Mouse (Mus musculus): Measurements from ENCODE around the gene Sars2.

Gene Sars2

GRCm38 (mm10) chr7:28774164-28774563 is 32.4 kb downstream of the Sars2 start:
- in situ Hi-C loops (cut with MboI; ENCODE audit: low sequenced_read_pairs): no loop called here

- in situ Hi-C loops (cut with MboI; ENCODE audit: low sequenced_read_pairs): no loop called here
Measured at GRCm38 (mm10) chr7:28775129-28775528, 33.3 kb downstream of the Sars2 start.

- in situ Hi-C loops (cut with MboI; ENCODE audit: low sequenced_read_pairs): no loop called here
Measured at GRCm38 (mm10) chr7:28778825-28779224, 37.0 kb downstream of the Sars2 start.

GRCm38 (mm10) chr7:28780067-28780658 is 38.4 kb downstream of the Sars2 start:
- in situ Hi-C loops (cut with MboI; ENCODE audit: low sequenced_read_pairs): no loop called here

DNA sequence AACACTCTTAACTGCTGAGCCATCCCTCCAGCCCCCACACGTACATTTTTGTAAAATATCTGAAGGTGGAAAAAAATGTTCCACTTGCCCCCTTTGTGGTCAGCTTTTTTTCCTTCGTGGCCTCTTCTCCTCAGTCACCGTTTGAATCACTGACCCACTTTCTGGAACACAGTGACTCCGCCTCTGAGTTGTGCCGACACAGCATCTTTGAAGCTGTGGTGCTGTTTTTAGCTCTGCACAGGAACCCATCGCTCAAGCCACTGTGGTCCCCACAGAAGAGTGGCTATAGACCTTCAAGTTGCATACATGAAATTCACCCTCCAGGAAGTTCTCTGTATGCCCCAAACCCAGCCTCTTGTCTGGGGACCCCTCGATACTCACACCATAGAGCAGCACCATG is 39.1 kb downstream of the Sars2 start:
- in situ Hi-C loops (cut with MboI; ENCODE audit: low sequenced_read_pairs): no loop called here

DNA sequence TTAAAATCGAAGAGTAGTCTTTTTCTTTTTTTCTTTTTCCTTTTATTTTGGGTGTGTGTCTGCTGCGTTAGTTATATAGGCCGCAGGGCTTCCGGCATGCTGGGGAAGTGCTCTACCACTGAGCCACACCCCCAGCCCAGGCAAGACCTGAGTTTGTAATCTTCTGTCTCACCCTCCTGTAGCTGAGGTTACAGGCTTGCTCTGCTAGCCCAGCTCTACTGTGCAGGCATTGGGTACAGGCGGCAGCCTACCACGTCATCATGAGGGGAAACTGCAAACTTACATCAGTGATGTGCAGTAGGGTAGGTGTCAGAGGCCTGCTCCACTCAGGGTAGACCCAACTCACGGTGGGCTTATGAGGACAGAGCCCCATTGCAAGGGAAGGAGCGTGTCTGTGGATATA is 39.5 kb downstream of the Sars2 start:
- in situ Hi-C loops (cut with MboI; ENCODE audit: low sequenced_read_pairs): no loop called here

GRCm38 (mm10) chr7:28785161-28785560 is 43.4 kb downstream of the Sars2 start:
- in situ Hi-C loops (cut with MboI; ENCODE audit: low sequenced_read_pairs): no loop called here

DNA sequence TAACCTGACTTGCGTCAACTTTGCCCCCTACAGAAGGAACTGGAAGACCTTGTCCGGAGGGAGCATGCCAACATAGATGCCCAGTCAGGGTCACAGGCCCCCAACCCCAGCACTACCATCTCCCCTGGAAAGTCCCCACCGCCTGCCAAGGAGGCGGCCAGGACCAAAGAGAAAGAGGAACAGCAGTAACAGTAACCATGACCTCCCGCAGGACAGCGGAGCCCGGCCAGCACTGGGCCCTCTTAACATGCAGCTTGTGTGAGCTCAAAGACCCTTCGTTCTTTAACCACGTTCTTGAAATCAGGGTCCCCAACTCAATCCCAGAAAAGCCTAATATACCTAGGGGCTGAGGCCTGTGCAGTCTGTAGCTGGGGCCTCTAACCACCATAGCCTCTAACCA is 46.1 kb downstream of the Sars2 start:
- in situ Hi-C loops (cut with MboI; ENCODE audit: low sequenced_read_pairs): no loop called here

DNA sequence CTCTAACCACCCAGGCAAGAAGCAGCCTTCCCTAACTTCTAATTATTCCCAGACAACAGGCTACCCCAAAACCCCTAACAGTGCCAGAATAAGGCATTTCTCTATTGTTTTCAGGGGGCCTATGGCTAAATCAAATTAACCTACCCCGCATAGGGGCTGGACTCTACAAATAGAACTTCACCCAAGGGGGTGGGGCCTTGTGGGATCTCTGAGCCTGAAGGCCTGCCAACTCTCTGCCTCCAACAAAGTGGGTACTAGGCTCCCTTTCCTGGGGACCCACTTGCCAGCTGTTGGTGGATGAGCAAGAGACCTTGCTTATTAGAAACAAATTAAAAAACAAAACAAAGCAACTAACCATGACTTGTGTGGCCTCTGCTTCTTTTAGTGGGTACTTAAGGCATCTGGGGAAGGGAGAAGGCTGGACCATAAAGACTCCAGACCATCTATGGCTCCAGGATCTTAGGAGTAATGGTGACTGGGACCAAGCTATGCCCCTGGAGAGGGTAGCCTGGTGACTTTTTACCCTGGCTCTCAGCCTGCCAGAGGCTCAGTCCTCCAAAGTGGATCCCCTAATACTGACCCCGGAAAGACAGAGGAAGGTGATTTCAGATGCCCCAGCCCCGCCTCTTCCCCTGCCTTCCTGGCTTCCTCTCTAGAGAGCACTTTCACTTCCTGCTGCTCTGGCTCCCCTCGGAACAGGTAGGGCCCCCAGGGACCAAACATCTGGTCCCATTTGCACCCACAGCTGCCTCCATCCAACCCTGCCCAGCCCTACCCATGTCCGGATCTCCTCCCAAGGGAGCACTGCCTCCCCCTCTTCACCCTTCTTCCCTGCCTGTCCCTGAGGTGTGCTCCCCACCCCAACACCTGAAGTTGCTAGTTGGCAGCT is 46.8 kb downstream of the Sars2 start, which contains the start of gene Rinl:
Rinl (plus strand) TSS at position 663 of the 889 bp plus-strand sequence.
- in situ Hi-C loops (cut with MboI; ENCODE audit: low sequenced_read_pairs): no loop called here

- in situ Hi-C loops (cut with MboI; ENCODE audit: low sequenced_read_pairs): no loop called here
Measured at GRCm38 (mm10) chr7:28789235-28789634, 47.4 kb downstream of the Sars2 start.

GRCm38 (mm10) chr7:28790066-28790806 is 48.4 kb downstream of the Sars2 start:
- in situ Hi-C loops (cut with MboI; ENCODE audit: low sequenced_read_pairs): no loop called here

DNA sequence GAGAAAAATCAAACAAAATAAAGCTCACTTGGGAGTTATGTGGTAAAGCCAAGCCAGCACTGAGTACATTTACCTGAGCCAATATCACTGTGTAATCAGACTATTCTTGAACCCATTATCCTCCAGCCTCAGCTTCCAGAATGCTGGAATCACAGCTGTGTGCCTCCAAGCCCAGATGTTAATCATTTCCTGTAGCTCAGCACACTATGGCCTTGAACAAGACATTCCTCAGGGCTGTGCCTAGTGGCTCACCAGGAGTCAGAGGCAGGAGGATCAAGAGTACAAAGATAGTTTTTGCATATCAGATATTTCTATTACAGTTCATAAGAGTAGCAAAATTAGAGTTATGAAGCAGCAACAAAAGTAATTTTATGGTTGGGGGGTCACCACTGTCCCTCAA is 49.9 kb downstream of the Sars2 start:
- in situ Hi-C loops (cut with MboI; ENCODE audit: low sequenced_read_pairs): no loop called here

DNA sequence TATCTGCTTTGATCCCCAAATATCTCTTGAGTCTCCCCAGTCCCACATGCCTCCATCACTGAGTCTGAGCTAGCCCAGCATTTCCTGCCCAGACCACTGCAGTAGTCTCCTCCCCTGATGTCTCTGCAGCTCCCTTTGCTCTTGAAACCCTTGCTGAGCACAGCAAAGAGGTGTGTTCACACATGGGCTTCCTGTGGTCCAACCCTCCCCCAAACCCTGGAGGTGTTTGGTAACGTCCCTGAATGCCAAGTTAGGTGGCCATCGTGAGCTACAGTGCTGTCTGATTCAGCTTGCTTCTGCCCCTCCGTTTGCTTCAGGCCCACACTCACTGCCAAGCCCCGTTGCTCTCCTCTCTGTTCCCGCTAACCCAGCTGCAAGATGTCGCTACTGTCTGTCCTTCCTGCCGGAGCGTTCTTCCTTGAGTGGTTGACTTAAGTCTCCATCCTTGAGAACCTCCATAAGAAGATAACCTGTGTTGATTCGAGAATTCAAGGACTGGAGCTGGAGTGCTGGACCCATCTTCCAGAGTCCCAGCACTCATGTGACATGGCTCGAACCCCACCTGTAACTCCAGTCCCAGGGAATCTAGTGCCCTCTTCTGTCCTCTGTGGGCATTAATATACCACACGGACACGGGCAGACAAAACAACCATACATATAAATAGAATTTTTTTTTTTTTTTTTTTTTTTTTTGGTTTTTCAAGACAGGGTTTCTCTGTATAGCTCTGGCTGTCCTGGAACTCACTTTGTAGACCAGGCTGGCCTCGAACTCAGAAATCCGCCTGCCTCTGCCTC is 50.8 kb downstream of the Sars2 start:
- in situ Hi-C loops (cut with MboI; ENCODE audit: low sequenced_read_pairs): no loop called here

GRCm38 (mm10) chr7:28793834-28794233 is 52.0 kb downstream of the Sars2 start:
- in situ Hi-C loops (cut with MboI; ENCODE audit: low sequenced_read_pairs): no loop called here

GRCm38 (mm10) chr7:28794496-28794895 is 52.7 kb downstream of the Sars2 start:
- in situ Hi-C loops (cut with MboI; ENCODE audit: low sequenced_read_pairs): no loop called here

- in situ Hi-C loops (cut with MboI; ENCODE audit: low sequenced_read_pairs): no loop called here
Measured at GRCm38 (mm10) chr7:28795832-28796231, 54.0 kb downstream of the Sars2 start.

GRCm38 (mm10) chr7:28796562-28796975 is 54.8 kb downstream of the Sars2 start:
- in situ Hi-C loops (cut with MboI; ENCODE audit: low sequenced_read_pairs): no loop called here

DNA sequence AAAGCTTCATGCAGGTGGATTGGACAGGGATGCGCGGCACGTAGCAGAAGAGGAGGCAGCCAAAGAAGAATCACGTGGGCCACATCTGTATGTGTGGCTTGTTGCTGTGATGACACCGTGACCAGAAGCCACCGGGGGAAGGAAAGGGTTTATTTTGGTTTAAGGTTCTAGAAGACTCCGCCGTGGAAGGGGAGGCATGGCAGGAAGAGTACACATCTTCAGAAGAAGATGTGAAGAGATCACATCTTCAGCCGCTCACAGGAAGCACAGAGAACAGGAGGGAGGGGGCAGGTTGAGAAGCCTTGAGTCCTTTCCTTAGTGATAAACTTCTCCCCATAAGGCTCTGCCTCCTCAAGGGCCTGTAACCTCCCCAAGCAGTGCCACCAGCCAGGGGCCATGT is 58.2 kb downstream of the Sars2 start:
- in situ Hi-C loops (cut with MboI; ENCODE audit: low sequenced_read_pairs): no loop called here

GRCm38 (mm10) chr7:28801451-28801850 is 59.7 kb downstream of the Sars2 start:
- in situ Hi-C loops (cut with MboI; ENCODE audit: low sequenced_read_pairs): no loop called here

DNA sequence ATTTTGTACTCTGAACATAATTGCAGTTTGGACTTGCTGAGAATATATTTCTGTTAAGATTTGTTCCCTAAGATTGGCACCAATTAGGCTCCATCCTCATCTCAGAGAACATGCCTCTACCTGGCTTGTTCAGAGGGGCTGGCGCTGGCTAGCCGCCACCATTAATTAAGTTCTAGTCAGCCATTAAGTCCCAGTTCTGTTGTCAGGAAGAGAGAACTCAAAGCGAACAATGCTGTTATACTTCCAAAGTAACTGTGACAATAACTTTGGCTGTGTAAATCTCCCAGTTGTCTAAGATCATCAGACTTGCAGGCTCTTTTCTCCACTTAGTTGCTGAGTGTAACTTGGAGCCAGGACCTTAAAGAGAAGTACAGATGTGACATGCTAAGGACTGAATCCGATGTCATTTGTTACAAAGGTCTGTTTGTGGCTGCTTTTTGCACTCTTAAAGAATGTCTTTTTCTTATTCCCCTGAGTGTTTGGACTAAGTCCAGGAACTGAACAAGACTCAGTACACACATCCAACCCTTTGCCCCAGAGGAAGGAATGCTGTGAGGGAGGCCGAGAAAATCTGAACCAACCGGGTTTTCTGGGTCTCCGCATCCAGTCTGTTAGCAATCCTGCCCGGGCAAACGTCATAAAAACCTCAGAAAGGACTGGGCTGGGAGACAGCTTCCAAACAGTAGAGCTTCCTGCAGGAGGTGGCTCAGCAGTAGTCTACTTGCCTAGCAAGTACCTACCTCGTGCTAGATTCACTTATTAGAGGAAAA is 60.3 kb downstream of the Sars2 start:
- in situ Hi-C loops (cut with MboI; ENCODE audit: low sequenced_read_pairs): no loop called here

Measured in CH12F3 (cell line).